Mouse (Mus musculus) 416B (cell line): ENCODE data around the gene Prpf38b.

ENCODE experiments used
- DNase-seq: peaks from one replicate; pipeline ENCODE4 v3.0.0; 2011; ENCODE audit warnings: low read depth

Prpf38b gene

GRCm38 (mm10) chr3:108860786-108861185 lies 50.7 kb downstream of the Prpf38b start:
- DNase-seq, result peak; percentile 77

- DNase-seq, result no peak
Measured at GRCm38 (mm10) chr3:108858231-108858770, 53.2 kb downstream of the Prpf38b start.

- DNase-seq, result no peak
Measured at GRCm38 (mm10) chr3:108857714-108858113, 53.8 kb downstream of the Prpf38b start.

GRCm38 (mm10) chr3:108857124-108857470 lies 54.4 kb downstream of the Prpf38b start:
- no peak for DNase-seq

GRCm38 (mm10) chr3:108856386-108857123 lies 55.0 kb downstream of the Prpf38b start:
- no peak for DNase-seq

GRCm38 (mm10) chr3:108855864-108856263 lies 55.7 kb downstream of the Prpf38b start:
- peak; percentile 86 for DNase-seq

GRCm38 (mm10) chr3:108855371-108855770 lies 56.2 kb downstream of the Prpf38b start:
- DNase-seq, result peak; percentile 72

- no peak for DNase-seq
Measured at GRCm38 (mm10) chr3:108853266-108853665, 58.3 kb downstream of the Prpf38b start.
